Mouse (Mus musculus): ENCODE data around the gene Gm19402. TPM values are rescaled to one million over a fixed set of nuclear protein-coding genes. Genes with fewer than 3 reads are reported as not detected.

Gene Gm19402
- polyA plus RNA-seq (2014; fragmentation: Illumina TruSeq; extraction: RNeasy Lipid Tissue Mini Kit (QIAGEN cat#74804); ENCODE audit: low read depth, low replicate concordance), result not detected

DNA sequence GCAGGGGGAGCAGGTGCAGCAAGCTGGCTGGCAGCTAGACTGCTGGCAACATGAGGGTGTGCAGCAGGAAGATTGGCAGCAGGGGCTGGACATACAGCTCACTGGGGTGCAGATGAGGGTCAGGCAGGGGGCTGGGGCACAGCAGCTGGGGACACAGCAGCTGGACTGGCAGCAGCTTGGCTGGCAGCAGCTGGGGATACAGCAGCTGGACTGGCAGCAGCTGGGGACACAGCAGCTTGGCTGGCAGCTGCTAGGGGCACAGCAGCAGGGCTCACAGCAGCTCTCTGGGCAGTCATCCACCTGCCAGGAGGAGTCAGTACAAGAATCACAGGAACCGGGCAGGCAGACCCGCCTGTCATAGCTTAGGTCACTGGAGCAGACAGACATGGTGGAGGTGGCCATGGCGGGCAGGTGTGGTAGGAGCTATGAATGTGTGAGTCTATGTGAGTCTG, at the start of gene Gm19402:
Gm19402 (minus strand) TSS at position 402 of the 452 bp plus-strand sequence.

DNA sequence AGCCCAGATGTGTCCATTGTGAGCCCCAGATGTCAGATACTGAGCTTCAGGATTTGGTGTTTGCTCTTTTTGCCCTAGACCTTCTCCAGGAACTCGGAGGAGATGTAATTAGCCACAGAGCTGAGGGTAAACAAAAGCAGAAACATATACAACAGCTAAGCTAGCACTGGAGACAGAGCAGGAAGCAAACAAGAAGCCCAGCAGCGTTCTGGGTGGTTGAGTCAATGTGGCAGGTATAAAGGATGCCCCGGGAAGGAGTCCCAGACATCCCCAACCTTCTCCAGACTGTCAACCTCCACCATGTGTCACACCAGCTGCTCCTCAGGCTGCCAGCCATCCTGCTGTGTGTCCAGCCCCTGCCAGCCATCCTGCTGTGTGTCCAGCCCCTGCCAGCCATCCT, 35.6 kb upstream of the Gm19402 start, which contains the start of gene Gm10100:
Gm10100 (plus strand) TSS at position 301 of the 400 bp plus-strand sequence.

DNA sequence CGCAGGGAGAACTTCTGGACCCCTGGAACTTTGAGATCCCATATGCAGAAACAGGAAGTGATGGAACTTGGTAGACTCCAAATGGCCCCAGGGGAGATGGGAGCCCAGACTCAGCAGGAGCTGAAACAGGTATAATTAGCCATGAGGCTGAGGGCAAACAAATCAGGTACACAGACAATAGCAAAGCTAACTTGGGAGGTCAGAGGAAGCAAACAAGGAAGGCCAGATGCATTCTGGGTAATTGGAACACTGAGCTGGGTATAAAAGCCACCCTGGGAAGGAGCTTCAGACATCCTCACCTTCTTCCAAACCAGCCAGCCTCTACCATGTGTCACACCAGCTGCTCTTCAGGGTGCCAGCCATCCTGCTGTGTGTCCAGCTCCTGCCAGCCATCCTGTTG, 29.7 kb upstream of the Gm19402 start, which contains the start of gene Krtap12-1:
Krtap12-1 (plus strand) TSS at position 301 of the 400 bp plus-strand sequence.

DNA sequence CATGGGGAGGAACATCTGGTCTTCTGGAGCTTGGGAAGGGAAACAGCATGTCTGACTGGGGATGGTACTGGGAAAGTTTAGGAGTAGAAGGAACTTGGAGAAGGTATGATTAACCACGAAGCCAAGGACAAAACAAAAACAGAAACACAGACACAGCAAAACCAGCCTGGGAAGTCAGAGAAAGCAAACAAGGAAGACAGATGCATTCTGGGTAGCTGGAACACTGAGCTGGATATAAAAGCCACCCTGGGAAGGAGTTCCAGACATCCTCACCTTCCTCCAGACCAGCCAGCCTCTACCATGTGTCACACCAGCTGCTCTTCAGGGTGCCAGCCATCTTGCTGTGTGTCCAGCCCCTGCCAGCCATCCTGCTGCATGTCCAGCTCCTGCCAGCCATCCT, 24.9 kb upstream of the Gm19402 start, which contains the start of gene Gm10142:
Gm10142 (plus strand) TSS at position 301 of the 400 bp plus-strand sequence.

DNA sequence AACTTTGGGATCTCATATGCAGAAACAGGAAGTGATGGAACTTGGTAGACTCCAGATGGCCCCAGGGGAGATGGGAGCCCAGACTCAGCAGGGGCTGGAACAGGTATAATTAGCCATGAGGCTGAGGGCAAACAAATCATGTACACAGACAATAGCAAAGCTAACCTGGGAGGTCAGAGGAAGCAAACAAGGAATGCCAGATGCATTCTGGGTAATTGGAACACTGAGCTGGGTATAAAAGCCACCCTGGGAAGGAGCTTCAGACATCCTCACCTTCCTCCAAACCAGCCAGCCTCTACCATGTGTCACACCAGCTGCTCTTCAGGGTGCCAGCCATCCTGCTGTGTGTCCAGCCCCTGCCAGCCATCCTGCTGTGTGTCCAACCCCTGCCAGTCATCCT, 20.6 kb upstream of the Gm19402 start, which contains the start of gene Gm10024:
Gm10024 (plus strand) TSS at position 301 of the 400 bp plus-strand sequence.

DNA sequence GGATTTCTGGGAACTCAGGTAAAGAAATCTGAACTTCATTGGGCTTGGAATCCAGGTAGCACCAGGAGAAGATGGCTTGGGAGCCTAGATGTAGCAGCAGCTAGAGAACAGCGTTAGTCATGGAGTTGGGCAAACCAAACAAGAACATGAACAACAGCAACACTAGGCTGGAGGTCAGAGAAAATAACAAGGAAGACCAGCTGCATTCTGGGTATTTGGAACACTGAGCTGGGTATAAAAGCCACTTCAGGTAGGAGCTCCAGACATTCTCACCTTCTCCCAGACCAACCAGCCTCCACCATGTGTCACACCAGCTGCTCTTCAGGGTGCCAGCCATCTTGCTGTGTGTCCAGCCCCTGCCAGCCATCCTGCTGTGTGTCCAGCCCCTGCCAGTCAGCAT, 15.8 kb upstream of the Gm19402 start, which contains the start of gene Gm10272:
Gm10272 (plus strand) TSS at position 301 of the 400 bp plus-strand sequence.

DNA sequence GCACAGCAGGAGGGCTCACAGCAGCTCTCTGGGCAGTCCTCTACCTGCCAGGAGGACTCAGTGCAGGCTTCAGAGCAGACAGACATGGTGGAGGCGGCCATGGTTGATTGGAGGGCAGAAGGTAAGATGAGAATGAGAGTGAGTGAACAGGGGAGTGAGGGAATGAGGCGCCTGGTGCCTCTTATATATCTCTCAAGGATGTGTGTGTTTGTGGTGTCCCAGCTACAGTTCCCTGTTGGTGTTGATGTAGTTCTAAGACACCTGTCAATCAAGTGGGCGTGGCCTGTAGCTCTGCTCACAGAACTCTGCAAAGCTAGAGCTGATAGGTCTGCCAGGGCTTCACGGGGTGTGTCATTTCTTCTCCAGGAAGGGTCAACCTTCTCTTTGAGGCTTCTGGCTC, 6.6 kb upstream of the Gm19402 start, which contains the start of gene Gm9508:
Gm9508 (minus strand) TSS at position 101 of the 400 bp plus-strand sequence.

DNA sequence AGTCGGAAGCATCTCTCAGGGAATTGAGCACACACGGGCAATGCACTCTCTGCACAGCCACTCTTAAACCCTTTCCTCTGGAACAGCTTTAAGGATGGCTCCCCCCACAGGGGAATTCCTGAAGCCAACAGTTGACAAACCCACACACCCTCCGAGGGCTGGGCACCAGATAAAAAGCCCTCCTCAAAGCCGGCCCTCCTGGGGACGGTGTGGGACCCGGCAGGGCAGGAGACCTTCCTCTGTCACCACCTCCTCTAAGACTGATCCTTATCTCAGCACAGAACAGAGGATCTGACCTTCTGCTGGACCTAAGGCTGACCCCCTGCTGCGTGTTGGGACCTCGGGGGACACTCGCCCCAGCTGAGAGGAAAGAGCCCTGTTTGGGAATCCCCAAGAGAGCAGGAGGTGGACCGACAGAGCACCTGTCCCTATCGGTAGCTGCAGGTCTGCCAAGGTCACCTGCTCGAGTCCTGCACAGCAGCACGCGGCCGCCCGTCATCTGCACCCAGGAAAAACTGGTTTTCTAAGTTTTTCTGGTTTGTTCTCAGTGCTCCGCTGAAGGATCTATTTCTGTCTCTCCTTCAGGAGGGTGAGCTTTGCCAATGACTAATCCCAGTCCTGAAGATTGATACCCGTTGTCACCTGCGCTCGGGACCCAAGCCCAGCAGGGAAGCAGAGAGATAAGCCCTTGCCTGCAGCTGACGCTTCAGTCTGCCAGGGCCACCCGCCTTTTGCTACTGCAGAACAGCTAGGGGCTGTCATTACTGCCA, 4.5 kb downstream of the Gm19402 start, which contains the start of gene Tspear:
Tspear (plus strand) TSS at position 675 of the 770 bp plus-strand sequence.

Other genes starting within 250 kb of the Gm19402 start
- gene Fam207a, start 175.0 kb downstream of the Gm19402 start, polyA plus RNA-seq (2014; fragmentation: Illumina TruSeq; extraction: RNeasy Lipid Tissue Mini Kit (QIAGEN cat#74804); ENCODE audit: low read depth, low replicate concordance), result 1.5 TPM
- 1.2 TPM for gene Itgb2, start 160.5 kb downstream of the Gm19402 start, polyA plus RNA-seq (2014; fragmentation: Illumina TruSeq; extraction: RNeasy Lipid Tissue Mini Kit (QIAGEN cat#74804); ENCODE audit: low read depth, low replicate concordance)
- 158 TPM for gene Pttg1ip, start 109.0 kb downstream of the Gm19402 start, polyA plus RNA-seq (2014; fragmentation: Illumina TruSeq; extraction: RNeasy Lipid Tissue Mini Kit (QIAGEN cat#74804); ENCODE audit: low read depth, low replicate concordance)
- gene Sumo3, start 84.7 kb downstream of the Gm19402 start, polyA plus RNA-seq (2014; fragmentation: Illumina TruSeq; extraction: RNeasy Lipid Tissue Mini Kit (QIAGEN cat#74804); ENCODE audit: low read depth, low replicate concordance), result 72.2 TPM
- not detected for gene Gm49325, start 84.6 kb downstream of the Gm19402 start, polyA plus RNA-seq (2014; fragmentation: Illumina TruSeq; extraction: RNeasy Lipid Tissue Mini Kit (QIAGEN cat#74804); ENCODE audit: low read depth, low replicate concordance)
- gene Ube2g2, start 68.5 kb downstream of the Gm19402 start, polyA plus RNA-seq (2014; fragmentation: Illumina TruSeq; extraction: RNeasy Lipid Tissue Mini Kit (QIAGEN cat#74804); ENCODE audit: low read depth, low replicate concordance), result 10.8 TPM
- gene Tspear, start 4.2 kb downstream of the Gm19402 start, polyA plus RNA-seq (2014; fragmentation: Illumina TruSeq; extraction: RNeasy Lipid Tissue Mini Kit (QIAGEN cat#74804); ENCODE audit: low read depth, low replicate concordance), result not detected
- not detected for gene Gm9508, start 6.5 kb upstream of the Gm19402 start, polyA plus RNA-seq (2014; fragmentation: Illumina TruSeq; extraction: RNeasy Lipid Tissue Mini Kit (QIAGEN cat#74804); ENCODE audit: low read depth, low replicate concordance)
- not detected for gene Gm10272, start 15.9 kb upstream of the Gm19402 start, polyA plus RNA-seq (2014; fragmentation: Illumina TruSeq; extraction: RNeasy Lipid Tissue Mini Kit (QIAGEN cat#74804); ENCODE audit: low read depth, low replicate concordance)
- gene Gm10024, start 20.7 kb upstream of the Gm19402 start, polyA plus RNA-seq (2014; fragmentation: Illumina TruSeq; extraction: RNeasy Lipid Tissue Mini Kit (QIAGEN cat#74804); ENCODE audit: low read depth, low replicate concordance), result not detected
- gene Gm10142, start 25.1 kb upstream of the Gm19402 start, polyA plus RNA-seq (2014; fragmentation: Illumina TruSeq; extraction: RNeasy Lipid Tissue Mini Kit (QIAGEN cat#74804); ENCODE audit: low read depth, low replicate concordance), result not detected
- gene Krtap12-1, start 29.8 kb upstream of the Gm19402 start, polyA plus RNA-seq (2014; fragmentation: Illumina TruSeq; extraction: RNeasy Lipid Tissue Mini Kit (QIAGEN cat#74804); ENCODE audit: low read depth, low replicate concordance), result not detected
- gene Gm10100, start 35.7 kb upstream of the Gm19402 start, polyA plus RNA-seq (2014; fragmentation: Illumina TruSeq; extraction: RNeasy Lipid Tissue Mini Kit (QIAGEN cat#74804); ENCODE audit: low read depth, low replicate concordance), result not detected
- not detected for gene Gm18596, start 51.9 kb upstream of the Gm19402 start, polyA plus RNA-seq (2014; fragmentation: Illumina TruSeq; extraction: RNeasy Lipid Tissue Mini Kit (QIAGEN cat#74804); ENCODE audit: low read depth, low replicate concordance)
- gene Gm9736, start 60.6 kb upstream of the Gm19402 start, polyA plus RNA-seq (2014; fragmentation: Illumina TruSeq; extraction: RNeasy Lipid Tissue Mini Kit (QIAGEN cat#74804); ENCODE audit: low read depth, low replicate concordance), result not detected
- gene Gm3233, start 68.9 kb upstream of the Gm19402 start, polyA plus RNA-seq (2014; fragmentation: Illumina TruSeq; extraction: RNeasy Lipid Tissue Mini Kit (QIAGEN cat#74804); ENCODE audit: low read depth, low replicate concordance), result not detected
- not detected for gene Gm3238, start 80.6 kb upstream of the Gm19402 start, polyA plus RNA-seq (2014; fragmentation: Illumina TruSeq; extraction: RNeasy Lipid Tissue Mini Kit (QIAGEN cat#74804); ENCODE audit: low read depth, low replicate concordance)
- not detected for gene Gm7138, start 86.2 kb upstream of the Gm19402 start, polyA plus RNA-seq (2014; fragmentation: Illumina TruSeq; extraction: RNeasy Lipid Tissue Mini Kit (QIAGEN cat#74804); ENCODE audit: low read depth, low replicate concordance)
- gene Gm3250, start 91.8 kb upstream of the Gm19402 start, polyA plus RNA-seq (2014; fragmentation: Illumina TruSeq; extraction: RNeasy Lipid Tissue Mini Kit (QIAGEN cat#74804); ENCODE audit: low read depth, low replicate concordance), result not detected
- not detected for gene Gm7137, start 97.4 kb upstream of the Gm19402 start, polyA plus RNA-seq (2014; fragmentation: Illumina TruSeq; extraction: RNeasy Lipid Tissue Mini Kit (QIAGEN cat#74804); ENCODE audit: low read depth, low replicate concordance)
- gene Gm9639, start 104.3 kb upstream of the Gm19402 start, polyA plus RNA-seq (2014; fragmentation: Illumina TruSeq; extraction: RNeasy Lipid Tissue Mini Kit (QIAGEN cat#74804); ENCODE audit: low read depth, low replicate concordance), result not detected
- gene Gm19668, start 108.4 kb upstream of the Gm19402 start, polyA plus RNA-seq (2014; fragmentation: Illumina TruSeq; extraction: RNeasy Lipid Tissue Mini Kit (QIAGEN cat#74804); ENCODE audit: low read depth, low replicate concordance), result not detected
- gene Gm9507, start 121.1 kb upstream of the Gm19402 start, polyA plus RNA-seq (2014; fragmentation: Illumina TruSeq; extraction: RNeasy Lipid Tissue Mini Kit (QIAGEN cat#74804); ENCODE audit: low read depth, low replicate concordance), result not detected
- gene Gm2696, start 123.9 kb upstream of the Gm19402 start, polyA plus RNA-seq (2014; fragmentation: Illumina TruSeq; extraction: RNeasy Lipid Tissue Mini Kit (QIAGEN cat#74804); ENCODE audit: low read depth, low replicate concordance), result not detected
- gene Krtap10-4, start 136.3 kb upstream of the Gm19402 start, polyA plus RNA-seq (2014; fragmentation: Illumina TruSeq; extraction: RNeasy Lipid Tissue Mini Kit (QIAGEN cat#74804); ENCODE audit: low read depth, low replicate concordance), result not detected
- gene Krtap10-10, start 145.2 kb upstream of the Gm19402 start, polyA plus RNA-seq (2014; fragmentation: Illumina TruSeq; extraction: RNeasy Lipid Tissue Mini Kit (QIAGEN cat#74804); ENCODE audit: low read depth, low replicate concordance), result not detected
- not detected for gene Gm36176, start 156.0 kb upstream of the Gm19402 start, polyA plus RNA-seq (2014; fragmentation: Illumina TruSeq; extraction: RNeasy Lipid Tissue Mini Kit (QIAGEN cat#74804); ENCODE audit: low read depth, low replicate concordance)
- not detected for gene Gm10318, start 162.1 kb upstream of the Gm19402 start, polyA plus RNA-seq (2014; fragmentation: Illumina TruSeq; extraction: RNeasy Lipid Tissue Mini Kit (QIAGEN cat#74804); ENCODE audit: low read depth, low replicate concordance)
- not detected for gene Gm3285, start 171.2 kb upstream of the Gm19402 start, polyA plus RNA-seq (2014; fragmentation: Illumina TruSeq; extraction: RNeasy Lipid Tissue Mini Kit (QIAGEN cat#74804); ENCODE audit: low read depth, low replicate concordance)
- 15.8 TPM for gene Lrrc3, start 211.8 kb upstream of the Gm19402 start, polyA plus RNA-seq (2014; fragmentation: Illumina TruSeq; extraction: RNeasy Lipid Tissue Mini Kit (QIAGEN cat#74804); ENCODE audit: low read depth, low replicate concordance)